Mouse (Mus musculus): Measurements from ENCODE around the gene Rps15a. TPM values are rescaled to one million over a fixed set of nuclear protein-coding genes. Genes with fewer than 3 reads are reported as not detected.

Gene Rps15a
- polyA plus RNA-seq, 2 experiments = 672 to 1,501 TPM

GRCm38 (mm10) chr7:118097615-118098014 is 18.4 kb downstream of the Rps15a start:
- DNase-seq (ENCODE audit: low read depth in 3 of 3, low spot score in 3 of 3) (no peak), ATAC-seq (ENCODE audit: insufficient read depth) (peak; percentile 31; the same call in 1 of the 2 replicates)
- Histone ChIP-seq H3K4me3 (ENCODE audit: insufficient read depth in 1 of 2, low read depth in 2 of 2, low read length in 2 of 2) (no peak overlapping the region), H3K4me2 (ENCODE audit: low read depth) (no peak overlapping the region), H3K27me3 (ENCODE audit: control insufficient read depth, insufficient read depth, low read length) (no peaks in the 10 kb centered on the region), H3K9ac (replicated peaks) (no peak overlapping the region), H3K4me1 (replicated peaks; ENCODE audit: control insufficient read depth in 2 of 2, insufficient read depth in 2 of 2, low read length in 1 of 2) (peaks cover 0 to 9% of the 10 kb centered on the region in 2 experiments; a peak in 3 of 4 replicates), H3K9me3 (ENCODE audit: control insufficient read depth, low read length) (no peaks in the 10 kb centered on the region), H3K36me3 (replicated peaks; ENCODE audit: control insufficient read depth, insufficient read depth, low read depth) (no peaks in the 10 kb centered on the region), H3K27ac (no peak overlapping the region)
- TF ChIP-seq CTCF (IDR thresholded peaks at IDR 0.05; ENCODE audit: low read depth) (no peak), EP300 (IDR thresholded peaks at IDR 0.05; ENCODE audit: low read depth) (no peak)
- WGBS (ENCODE audit: insufficient replicate concordance) = 29% methylated on average over 7 of the region's 7 CpGs

GRCm38 (mm10) chr7:118079987-118080386 is 36.0 kb downstream of the Rps15a start:
- Histone ChIP-seq H3K4me3 (ENCODE audit: insufficient read depth in 1 of 2, low read depth in 2 of 2, low read length in 2 of 2) (no peak overlapping the region), H3K4me1 (replicated peaks; ENCODE audit: control insufficient read depth in 2 of 2, insufficient read depth in 2 of 2, low read length in 1 of 2) (no peaks in the 10 kb centered on the region), H3K27ac (no peak overlapping the region), H3K36me3 (replicated peaks; ENCODE audit: control insufficient read depth, insufficient read depth, low read depth) (no peaks in the 10 kb centered on the region), H3K27me3 (ENCODE audit: control insufficient read depth, insufficient read depth, low read length) (no peaks in the 10 kb centered on the region), H3K9ac (replicated peaks) (no peak overlapping the region), H3K4me2 (ENCODE audit: low read depth) (no peak overlapping the region), H3K9me3 (ENCODE audit: control insufficient read depth, low read length) (no peaks in the 10 kb centered on the region)
- no peak for ATAC-seq (ENCODE audit: insufficient read depth)
- DNase-seq (ENCODE audit: low read depth in 3 of 3, low spot score in 3 of 3) = no peak
- 65% methylated on average over 4 of the region's 4 CpGs for WGBS (ENCODE audit: insufficient replicate concordance)
- TF ChIP-seq CTCF (IDR thresholded peaks at IDR 0.05; ENCODE audit: low read depth) = no peak
- TF ChIP-seq EP300 (IDR thresholded peaks at IDR 0.05; ENCODE audit: low read depth) = no peak

DNA sequence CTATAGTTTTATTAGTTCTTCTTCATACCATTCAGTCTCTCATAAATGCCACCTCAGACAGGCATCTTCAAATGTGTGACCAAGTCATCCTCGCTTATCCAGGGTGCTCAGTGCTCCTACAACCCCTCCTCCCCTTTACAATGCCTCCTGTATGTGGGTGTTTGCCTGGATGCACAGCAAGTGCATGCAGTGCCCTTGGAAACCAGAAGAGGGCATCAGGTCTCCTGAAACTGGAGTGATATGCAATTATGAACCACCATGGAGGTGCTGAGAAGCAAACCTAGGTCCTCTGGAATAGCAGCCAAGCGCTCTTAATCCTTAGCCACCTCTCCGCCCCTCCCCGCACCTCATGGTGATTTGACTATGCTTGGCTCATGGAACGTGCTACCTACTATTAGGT is 36.9 kb downstream of the Rps15a start:
- WGBS (ENCODE audit: insufficient replicate concordance) = 71% methylated on average over 5 of the region's 5 CpGs
- no peak overlapping the region for H3K4me3 ChIP-seq (ENCODE audit: insufficient read depth in 1 of 2, low read depth in 2 of 2, low read length in 2 of 2)
- no peak for ATAC-seq (ENCODE audit: insufficient read depth)
- H3K27me3 ChIP-seq (ENCODE audit: control insufficient read depth, insufficient read depth, low read length) = no peaks in the 10 kb centered on the region
- no peak overlapping the region for H3K27ac ChIP-seq
- DNase-seq (ENCODE audit: low read depth in 3 of 3, low spot score in 3 of 3) = no peak
- H3K36me3 ChIP-seq (replicated peaks; ENCODE audit: control insufficient read depth, insufficient read depth, low read depth) = no peaks in the 10 kb centered on the region
- no peak overlapping the region for H3K9ac ChIP-seq (replicated peaks)
- TF ChIP-seq EP300 (IDR thresholded peaks at IDR 0.05; ENCODE audit: low read depth) (no peak), CTCF (IDR thresholded peaks at IDR 0.05; ENCODE audit: low read depth) (peak; percentile 56)
- no peaks in the 10 kb centered on the region for H3K9me3 ChIP-seq (ENCODE audit: control insufficient read depth, low read length)
- no peak overlapping the region for H3K4me2 ChIP-seq (ENCODE audit: low read depth)
- no peaks in the 10 kb centered on the region for H3K4me1 ChIP-seq (replicated peaks; ENCODE audit: control insufficient read depth in 2 of 2, insufficient read depth in 2 of 2, low read length in 1 of 2)

- no peaks in the 10 kb centered on the region for H3K27me3 ChIP-seq (ENCODE audit: control insufficient read depth, insufficient read depth, low read length)
- ATAC-seq (ENCODE audit: insufficient read depth) = no peak
- TF ChIP-seq CTCF (IDR thresholded peaks at IDR 0.05; ENCODE audit: low read depth) = no peak
- TF ChIP-seq EP300 (IDR thresholded peaks at IDR 0.05; ENCODE audit: low read depth) = no peak
- 77% methylated on average over 5 of the region's 5 CpGs for WGBS (ENCODE audit: insufficient replicate concordance)
- H3K36me3 ChIP-seq (replicated peaks; ENCODE audit: control insufficient read depth, insufficient read depth, low read depth) = no peaks in the 10 kb centered on the region
- DNase-seq (ENCODE audit: low read depth in 3 of 3, low spot score in 3 of 3) = no peak
- no peak overlapping the region for H3K27ac ChIP-seq
- H3K9me3 ChIP-seq (ENCODE audit: control insufficient read depth, low read length) = no peaks in the 10 kb centered on the region
- H3K4me1 ChIP-seq (replicated peaks; ENCODE audit: control insufficient read depth in 2 of 2, insufficient read depth in 2 of 2, low read length in 1 of 2) = no peaks in the 10 kb centered on the region
- no peak overlapping the region for H3K4me2 ChIP-seq (ENCODE audit: low read depth)
- H3K9ac ChIP-seq (replicated peaks) = no peak overlapping the region
- H3K4me3 ChIP-seq (ENCODE audit: insufficient read depth in 1 of 2, low read depth in 2 of 2, low read length in 2 of 2) = no peak overlapping the region
Measured at GRCm38 (mm10) chr7:118067261-118067660, 48.7 kb downstream of the Rps15a start.

- no peaks in the 10 kb centered on the region for H3K4me1 ChIP-seq (replicated peaks; ENCODE audit: control insufficient read depth in 2 of 2, insufficient read depth in 2 of 2, low read length in 1 of 2)
- no peak for DNase-seq (ENCODE audit: low read depth in 3 of 3, low spot score in 3 of 3)
- H3K36me3 ChIP-seq (replicated peaks; ENCODE audit: control insufficient read depth, insufficient read depth, low read depth) = no peaks in the 10 kb centered on the region
- no peak overlapping the region for H3K27ac ChIP-seq
- ATAC-seq (ENCODE audit: insufficient read depth) = no peak
- no peaks in the 10 kb centered on the region for H3K27me3 ChIP-seq (ENCODE audit: control insufficient read depth, insufficient read depth, low read length)
- H3K4me3 ChIP-seq (ENCODE audit: insufficient read depth in 1 of 2, low read depth in 2 of 2, low read length in 2 of 2) = no peak overlapping the region
- H3K9me3 ChIP-seq (ENCODE audit: control insufficient read depth, low read length) = no peaks in the 10 kb centered on the region
- no peak overlapping the region for H3K9ac ChIP-seq (replicated peaks)
- no peak overlapping the region for H3K4me2 ChIP-seq (ENCODE audit: low read depth)
- TF ChIP-seq CTCF (IDR thresholded peaks at IDR 0.05; ENCODE audit: low read depth) = peak; percentile 62
- TF ChIP-seq EP300 (IDR thresholded peaks at IDR 0.05; ENCODE audit: low read depth) = no peak
- 67% methylated on average over 6 of the region's 6 CpGs for WGBS (ENCODE audit: insufficient replicate concordance)
Measured at GRCm38 (mm10) chr7:118056300-118056699, 59.7 kb downstream of the Rps15a start.

Other genes with a start within 250 kb of the Rps15a start
- 109 and 184 TPM in 2 replicates for gene Arl6ip1, start 13.5 kb upstream of the Rps15a start, polyA plus RNA-seq (2012; rRNA removed)
- gene Arl6ip1, start 13.5 kb upstream of the Rps15a start, polyA plus RNA-seq (2014; fragmentation: Nextera tagmentation; extraction: Ambion mirVana) = 224 and 231 TPM in 2 replicates
- gene Smg1, start 127.5 kb upstream of the Rps15a start, polyA plus RNA-seq (2012; rRNA removed) = 5.2 and 10.5 TPM in 2 replicates
- gene Smg1, start 127.5 kb upstream of the Rps15a start, polyA plus RNA-seq (2014; fragmentation: Nextera tagmentation; extraction: Ambion mirVana) = 5.7 and 6.1 TPM in 2 replicates